Mouse (Mus musculus) monocyte, adult 5-6 weeks (primary cell): ENCODE measurements around the gene Diras1. TPM values are rescaled to one million over a fixed set of nuclear protein-coding genes. Genes with fewer than 3 reads are reported as not detected.
"Not testable (repeated sequence)": the region's sequence is repeated elsewhere in the genome, so short reads cannot be mapped to it uniquely, and the experiment has no call there.

ENCODE experiments used
- ATAC-seq: fragments of 153-309, 156-312 bp; replicated peaks from 2 replicates; pipeline ENCODE4 v1.8.0; 2017; ENCODE audit warnings: mild to moderate bottlenecking; ENCODE audit not compliant: low TSS enrichment, insufficient number of reproducible peaks, severe bottlenecking, poor library complexity, low FRiP score
- total RNA-seq: library from RNA; stranded (forward); fragments of 200-1000, 200-491, 200-594 nt; gene quantifications from 3 replicates; pipeline ENCODE4 v1.2.3, GENCODE M21; 2017

Gene Diras1
- total RNA-seq, result 0.38 TPM in 1 of 3 replicates, not detected in the others

DNA sequence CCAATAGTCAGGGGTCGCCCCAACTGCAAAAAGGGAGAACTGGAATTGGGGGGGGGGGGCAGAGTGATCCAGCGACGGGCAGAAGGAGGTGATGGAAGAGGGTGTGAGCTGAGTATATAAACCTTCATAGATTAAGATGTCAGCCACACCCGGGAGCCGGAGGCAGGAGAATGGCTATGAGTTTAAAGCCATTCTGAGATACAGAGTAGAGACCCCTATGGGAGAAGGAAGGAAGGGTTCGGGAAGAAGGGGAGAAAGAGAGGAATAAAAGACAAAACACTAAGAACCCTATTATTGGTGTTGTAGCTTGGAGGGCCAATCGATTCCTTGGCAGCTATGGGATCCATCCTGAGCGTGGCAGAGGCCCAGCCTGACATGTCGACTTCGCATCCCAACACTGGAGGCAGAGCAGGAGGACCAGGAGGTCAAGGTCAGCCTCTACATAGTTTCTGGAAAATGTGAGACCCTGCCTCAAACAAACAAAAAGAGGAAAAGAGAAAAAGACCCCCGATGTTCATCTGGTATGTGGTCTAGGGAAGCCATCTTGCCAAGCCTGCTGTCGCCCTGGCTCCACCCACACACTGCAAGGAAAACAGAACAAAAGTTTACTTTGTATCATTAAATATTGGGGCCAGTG, at the start of gene Diras1:
Gene Diras1 (minus strand): TSS at position 24 of the 637 bp plus-strand sequence.
- ATAC-seq, result no peak

GRCm38 (mm10) chr10:81073464-81073863, 48.0 kb upstream of the Diras1 start:
- ATAC-seq, result no peak

DNA sequence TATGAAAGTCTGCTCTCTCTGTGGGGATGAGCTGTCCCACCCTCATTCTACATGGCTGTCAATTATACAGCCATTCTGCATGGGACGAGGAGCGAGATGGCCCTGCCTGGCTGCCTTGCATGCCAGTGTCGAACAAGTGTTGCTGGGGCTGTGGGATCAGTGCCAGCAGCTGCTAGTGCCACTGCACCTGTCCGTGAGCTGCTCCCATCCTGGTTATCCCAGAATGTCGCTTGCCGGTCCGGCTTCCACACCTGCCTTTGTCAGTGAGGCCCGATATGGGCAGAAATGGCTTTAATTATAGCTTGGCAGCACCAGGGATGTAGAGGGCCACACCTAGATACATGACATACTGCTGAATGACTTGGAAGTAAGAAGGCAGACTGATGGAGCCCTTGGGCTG, 46.8 kb upstream of the Diras1 start:
- ATAC-seq, result no peak

DNA sequence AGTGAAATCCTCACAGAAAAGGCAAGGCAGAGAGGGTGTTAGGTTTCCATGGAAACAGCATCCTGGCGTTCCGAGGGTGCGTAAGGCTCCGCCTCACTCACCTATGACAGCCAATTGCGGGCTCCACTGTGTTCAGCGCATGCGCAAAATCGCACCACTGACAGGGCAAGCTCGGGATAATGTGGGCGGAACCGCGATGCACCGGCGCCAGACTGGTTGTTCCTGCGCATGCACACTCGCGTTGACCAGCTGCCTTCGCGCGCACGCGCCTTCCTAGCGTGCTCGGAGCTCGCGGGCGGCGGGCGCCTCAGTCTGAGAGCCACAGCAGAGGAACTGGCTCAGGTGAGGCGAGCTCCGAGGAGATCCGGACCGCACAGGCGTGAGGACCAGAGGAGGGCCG, 44.4 kb upstream of the Diras1 start, which contains the start of gene Thop1:
Gene Thop1 (plus strand): TSS at position 200 of the 400 bp plus-strand sequence.
- peak; percentile 98 for ATAC-seq

GRCm38 (mm10) chr10:81068706-81069105, 43.2 kb upstream of the Diras1 start:
- no peak for ATAC-seq

GRCm38 (mm10) chr10:81064519-81064918, 39.1 kb upstream of the Diras1 start:
- not testable (repeated sequence) for ATAC-seq

- no peak for ATAC-seq
These were observed 37.2 kb upstream of the Diras1 start for GRCm38 (mm10) chr10:81062710-81063109.

DNA sequence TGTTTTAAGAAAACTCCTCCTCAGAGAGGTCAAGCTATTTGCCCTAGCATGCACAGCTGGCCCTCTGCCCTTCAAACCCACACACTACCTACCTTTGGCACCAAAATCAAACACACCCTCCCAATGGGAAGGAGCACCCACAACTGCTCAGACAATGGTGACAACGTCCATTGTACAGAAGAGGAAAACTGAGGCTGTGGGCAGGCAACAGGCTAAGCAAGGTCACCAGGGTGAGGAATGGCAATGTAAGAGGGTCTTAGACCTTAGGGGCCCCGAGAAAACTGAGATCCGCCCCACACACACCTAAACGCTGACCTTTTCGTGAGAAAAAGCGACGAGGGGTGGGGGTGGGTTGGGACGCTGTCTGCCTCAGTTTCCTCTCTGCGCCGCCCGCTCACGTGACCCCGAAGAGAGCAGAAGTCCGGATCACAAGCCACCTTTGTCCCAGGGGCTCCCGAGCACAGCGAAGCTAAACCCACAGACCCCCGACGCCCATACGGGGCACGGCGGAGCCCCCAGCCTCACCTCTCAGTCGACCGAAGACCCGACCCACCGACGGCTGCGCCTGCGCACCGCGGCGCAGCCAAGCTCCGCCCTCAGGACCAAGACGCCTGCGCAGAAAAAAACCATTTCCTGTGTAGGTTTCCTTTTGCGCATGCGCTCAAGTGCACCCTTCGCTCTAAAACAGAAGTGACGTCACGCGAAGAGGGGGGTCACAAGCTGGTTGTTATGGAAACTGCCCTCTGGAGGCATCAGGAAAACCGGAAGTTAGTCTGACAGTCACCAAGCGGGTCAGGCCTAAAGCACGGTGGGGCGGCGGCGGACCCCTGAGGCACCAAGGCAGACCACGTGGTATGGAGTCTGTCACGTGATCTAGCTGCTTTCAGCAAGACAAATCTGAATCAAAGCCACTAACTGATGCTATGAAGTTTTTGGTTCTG, 34.4 kb upstream of the Diras1 start, which contains the start of gene Sgta:
Gene Sgta (minus strand): TSS at position 579 of the 941 bp plus-strand sequence.
- ATAC-seq, result peak; percentile 93

- no peak for ATAC-seq
These were observed 33.4 kb upstream of the Diras1 start for GRCm38 (mm10) chr10:81058896-81059295.

DNA sequence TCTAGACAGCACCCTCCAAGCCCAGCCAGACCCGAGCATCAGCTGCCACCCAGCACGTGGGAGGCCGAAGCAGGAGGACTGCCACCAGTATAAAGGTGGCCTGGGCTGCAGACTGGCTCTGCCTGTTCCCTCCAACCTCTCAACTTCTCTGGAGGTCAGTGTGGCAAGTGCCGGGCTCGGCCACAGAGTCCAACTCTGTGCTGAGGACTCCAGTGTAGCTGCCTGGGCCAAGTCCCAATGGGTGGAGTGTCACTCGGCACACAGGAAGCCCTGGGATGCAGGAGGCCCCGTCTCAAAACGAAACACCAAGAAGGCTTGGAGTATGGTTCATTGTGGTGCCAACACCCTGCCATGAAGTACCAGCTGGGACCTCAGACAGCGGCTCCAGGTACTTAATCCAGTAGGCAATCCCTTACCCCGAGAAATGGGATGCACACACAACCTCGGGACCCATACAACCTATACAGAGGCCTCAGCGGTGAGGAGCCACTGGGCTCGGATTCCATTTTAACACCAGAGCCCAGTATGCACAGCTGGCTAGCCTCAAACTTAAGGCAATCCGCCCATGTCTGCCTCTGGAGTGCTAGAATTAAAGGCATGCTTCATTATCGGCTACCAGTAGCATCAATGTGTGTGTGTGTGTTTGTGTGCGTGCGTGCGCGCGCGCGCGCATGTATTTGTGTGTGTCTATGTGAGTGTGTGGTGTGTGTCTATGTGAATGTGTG, 32.1 kb upstream of the Diras1 start:
- no peak for ATAC-seq

DNA sequence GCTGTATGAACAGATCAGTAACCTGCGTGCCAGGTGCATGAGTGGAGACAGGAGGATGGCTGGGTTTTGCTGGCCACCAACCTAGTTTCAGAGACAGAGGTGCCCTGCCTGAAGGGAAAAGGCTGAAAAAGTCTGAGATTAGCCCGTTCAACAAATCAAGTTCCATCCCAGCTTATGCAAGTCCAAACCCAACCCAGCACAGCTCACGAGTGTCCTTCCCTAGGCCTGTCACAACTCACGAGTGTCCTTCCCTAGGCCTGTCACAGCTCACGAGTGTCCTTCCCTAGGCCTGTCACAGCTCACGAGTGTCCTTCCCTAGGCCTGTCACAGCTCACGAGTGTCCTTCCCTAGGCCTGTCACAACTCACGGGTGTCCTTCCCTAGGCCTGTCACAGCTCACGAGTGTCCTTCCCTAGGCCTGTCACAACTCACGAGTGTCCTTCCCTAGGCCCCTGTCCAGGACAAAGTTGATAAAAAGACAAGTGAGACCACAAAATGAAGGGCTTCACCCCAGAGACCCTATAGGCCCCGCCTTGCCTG, 30.4 kb upstream of the Diras1 start:
- ATAC-seq, result not testable (repeated sequence)

GRCm38 (mm10) chr10:81055169-81055568, 29.7 kb upstream of the Diras1 start:
- ATAC-seq, result no peak

DNA sequence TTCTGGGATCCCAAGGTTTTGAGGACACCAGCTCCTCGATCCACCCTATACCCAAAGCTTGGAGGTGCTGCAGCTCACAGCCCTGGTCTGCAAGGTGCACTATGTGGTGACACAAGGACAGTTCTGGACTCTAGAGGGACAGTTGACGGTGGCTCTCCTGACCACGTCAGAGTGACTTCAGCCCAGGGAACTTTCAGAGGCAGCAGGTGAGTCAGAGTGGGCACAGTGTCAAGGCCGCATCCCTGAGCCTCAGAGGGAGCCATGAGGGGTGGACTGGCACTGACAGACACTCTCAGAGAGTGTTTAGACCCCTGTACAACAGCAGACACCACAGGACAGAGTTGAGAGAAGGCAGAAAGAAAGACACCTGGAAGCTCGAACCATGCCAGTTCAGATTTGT, 27.1 kb upstream of the Diras1 start:
- no peak for ATAC-seq

GRCm38 (mm10) chr10:81051133-81051532, 25.7 kb upstream of the Diras1 start:
- no peak for ATAC-seq

GRCm38 (mm10) chr10:81050645-81051044, 25.2 kb upstream of the Diras1 start:
- no peak for ATAC-seq

DNA sequence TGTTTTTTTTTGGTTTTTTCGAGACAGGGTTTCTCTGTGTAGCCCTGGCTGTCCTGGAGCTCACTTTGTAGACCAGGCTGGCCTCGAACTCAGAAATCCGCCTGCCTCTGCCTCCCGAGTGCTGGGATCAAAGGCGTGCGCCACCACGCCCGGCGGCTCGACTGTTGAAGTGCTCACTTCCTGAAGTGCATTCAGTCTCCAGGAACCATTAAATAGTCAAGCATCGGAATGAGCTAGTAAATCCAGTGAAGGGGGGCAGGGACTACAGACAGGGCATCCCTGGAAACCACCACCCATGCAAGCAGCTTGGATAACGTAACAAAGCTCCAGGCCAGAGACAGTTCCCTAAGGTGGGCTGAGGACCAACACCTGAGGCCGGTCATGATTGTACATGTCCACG, 19.8 kb upstream of the Diras1 start:
- not testable (repeated sequence) for ATAC-seq

GRCm38 (mm10) chr10:81041458-81042175, 16.2 kb upstream of the Diras1 start:
- peak; percentile 56 for ATAC-seq

- peak; percentile 99 for ATAC-seq
These were observed 11.6 kb upstream of the Diras1 start, which contains the start of gene Slc39a3 for GRCm38 (mm10) chr10:81036988-81037580. Slc39a3 (minus strand) TSS chr10:81037426.
